Mouse (Mus musculus) spleen, adult 2 months (tissue): ENCODE data around the gene Kndc1.

Source experiments
- CTCF ChIP-seq: fragments of 200-500 bp; IDR thresholded peaks from 2 replicates; pipeline ENCODE4 v1.5.1; 2011; ENCODE audit warnings: mild to moderate bottlenecking, inconsistent platforms; ENCODE audit not compliant: insufficient read depth, insufficient read length, insufficient replicate concordance; ENCODE audit errors: extremely low read depth
- POLR2A ChIP-seq: fragments of 200-500 bp; IDR thresholded peaks from 2 replicates; pipeline ENCODE4 v1.6.1; 2011; ENCODE audit warnings: low read depth, low read length, inconsistent platforms

DNA sequence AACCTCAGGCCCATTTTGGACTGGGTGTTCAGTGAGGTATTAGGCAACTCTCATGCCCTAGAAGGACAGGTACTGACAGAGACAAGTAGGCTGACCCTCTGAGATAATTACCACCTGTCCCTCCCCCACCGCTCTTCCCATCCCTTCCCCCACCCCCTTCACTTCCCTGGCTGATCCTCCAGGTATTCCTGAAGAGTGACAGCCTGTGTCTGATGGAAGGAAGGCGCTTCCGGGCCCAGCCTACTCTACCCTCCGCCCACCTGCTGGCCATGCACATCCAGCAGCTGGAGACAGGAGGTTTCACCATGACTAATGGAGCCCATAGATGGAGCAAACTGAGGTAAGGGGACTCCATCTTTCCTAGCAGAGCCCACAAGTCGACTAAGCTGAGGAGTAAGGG lies 43.3 kb downstream of the Kndc1 start:
- no peak for TF ChIP-seq CTCF
- TF ChIP-seq POLR2A, result no peak
